Mouse (Mus musculus): ENCODE data around the gene Kmt2c. TPM values are rescaled to one million over a fixed set of nuclear protein-coding genes. Genes with fewer than 3 reads are reported as not detected.
A peak's percentile ranks its signal among the peaks of the same experiment; 100 is the strongest.

The Kmt2c gene
- 10 to 100 TPM; 36.8 to 51.8 (median 38.1) TPM for total RNA-seq (2022)

DNA sequence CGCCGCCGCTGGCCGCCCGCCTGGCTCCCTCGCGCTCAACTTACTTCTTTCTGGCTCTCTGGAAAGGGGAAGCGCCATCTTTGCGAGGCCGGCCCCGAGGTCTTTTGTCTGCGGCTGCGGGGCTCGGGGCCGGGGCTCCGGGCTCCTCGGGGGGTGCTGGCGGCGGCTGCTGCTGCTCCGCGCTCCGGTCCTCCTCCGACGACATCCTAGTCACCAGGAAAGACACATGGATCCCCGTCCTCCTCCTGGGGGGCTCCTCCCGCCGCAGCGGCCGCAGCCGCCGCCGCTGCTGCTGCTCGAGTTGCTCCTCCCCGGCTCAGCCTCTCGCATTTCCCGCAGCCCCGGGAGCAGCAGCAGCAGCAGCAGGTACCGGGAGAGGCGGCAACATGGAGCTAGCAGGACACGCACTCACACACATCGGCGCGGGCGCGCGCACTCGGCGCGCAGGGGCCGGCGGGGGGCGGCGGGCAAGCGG lies at the start of gene Kmt2c:
Gene Kmt2c (minus strand): TSS at position 438 of the 475 bp plus-strand sequence.
- DNase-seq (ENCODE audit: low spot score in 2 of 2): peak; percentile 64 to 76

DNA sequence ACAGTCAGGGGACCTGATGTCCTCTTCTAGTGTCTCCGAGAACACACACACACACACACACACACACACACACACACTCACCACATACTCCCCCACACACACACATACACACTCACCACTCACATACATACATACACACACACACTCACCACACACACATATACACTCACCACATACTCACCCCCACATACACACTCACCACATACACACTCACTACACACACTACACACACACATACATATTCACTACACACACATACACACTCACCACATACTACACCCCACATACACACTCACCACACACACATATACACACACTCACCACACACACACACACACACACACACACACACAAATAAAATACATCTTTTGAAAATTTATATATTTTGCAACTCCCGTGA lies 48.3 kb upstream of the Kmt2c start:
- DNase-seq (ENCODE audit: low spot score in 2 of 2): no peak

DNA sequence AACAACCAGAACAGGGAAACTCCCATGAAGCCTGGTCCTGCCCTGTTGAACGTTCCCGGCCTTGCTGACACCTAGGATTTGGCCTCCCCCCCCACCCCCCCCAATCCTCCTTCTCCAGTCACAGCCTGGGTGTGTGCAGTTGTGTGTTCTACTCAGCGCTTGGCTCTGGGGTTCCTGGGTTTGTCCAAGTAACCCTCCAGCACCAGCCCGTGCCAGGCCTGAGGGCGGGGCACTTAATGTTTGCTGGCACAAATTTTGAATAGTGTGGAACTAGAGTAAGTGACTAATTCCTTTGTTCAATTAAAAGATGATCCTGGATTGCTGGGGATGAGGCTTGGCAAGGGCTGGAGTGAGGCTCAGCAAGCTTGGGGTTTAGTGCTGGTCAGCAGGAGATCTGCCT lies 46.0 kb upstream of the Kmt2c start:
- DNase-seq (ENCODE audit: low spot score in 2 of 2): peak; percentile 46 to 54

DNA sequence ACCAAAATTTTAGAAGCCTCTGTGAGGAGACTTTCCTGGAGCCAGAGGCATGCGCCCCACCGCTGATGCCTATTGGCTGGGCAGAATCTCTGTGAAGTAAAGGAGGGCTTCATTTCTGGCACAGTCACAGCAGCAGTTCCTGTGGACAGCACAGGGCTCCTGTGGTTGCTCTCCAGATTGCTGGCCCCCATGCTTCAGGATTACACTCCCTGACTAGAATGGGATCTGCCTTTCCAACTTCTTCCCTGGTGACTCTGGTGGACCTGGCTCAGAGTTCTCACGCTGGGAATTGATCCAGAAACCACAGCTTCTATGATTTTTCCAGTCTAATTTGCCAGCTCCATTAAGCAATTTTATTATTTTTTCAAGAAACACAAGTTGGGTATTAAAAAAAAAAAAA lies 45.5 kb upstream of the Kmt2c start:
- peak; percentile 60 to 71 for DNase-seq (ENCODE audit: low spot score in 2 of 2)

DNA sequence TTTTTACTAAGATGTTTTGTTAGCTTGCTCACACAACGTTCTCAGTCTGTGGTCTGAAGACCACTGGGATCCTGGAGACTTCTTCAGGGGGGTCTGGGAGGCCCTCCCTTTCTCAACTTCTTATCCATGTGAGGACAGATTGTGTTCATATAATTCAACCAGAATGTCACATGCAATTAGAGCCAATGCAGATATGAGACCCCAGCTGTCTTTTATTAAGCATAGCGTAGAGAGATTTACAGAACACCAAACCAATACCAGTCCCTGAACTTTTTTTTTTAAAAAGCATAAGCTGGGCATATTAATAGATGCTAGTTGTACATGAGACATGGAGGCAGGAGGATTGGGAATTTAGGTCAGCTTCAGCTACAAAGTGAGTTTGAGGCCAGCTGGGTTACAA lies 43.1 kb upstream of the Kmt2c start:
- DNase-seq (ENCODE audit: low spot score in 2 of 2): no peak

DNA sequence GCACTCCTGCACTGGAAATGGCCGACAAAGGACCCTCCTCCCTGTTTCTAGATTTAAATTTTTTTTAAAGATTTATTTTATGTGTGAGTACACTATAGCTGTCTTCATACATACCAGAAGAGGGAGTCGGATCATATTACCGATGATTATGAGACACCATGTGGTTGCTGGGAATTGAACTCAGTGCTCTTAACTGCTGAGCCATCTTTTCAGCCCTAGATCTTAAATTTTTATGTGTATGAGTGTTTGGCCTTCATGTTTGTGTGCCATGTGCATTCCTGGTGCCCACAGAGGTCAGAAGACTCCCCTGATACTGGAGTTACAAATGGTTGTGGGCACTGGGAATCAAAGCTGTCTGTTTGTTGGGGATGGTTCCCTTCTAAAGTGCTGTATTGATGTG lies 42.3 kb upstream of the Kmt2c start:
- no peak for DNase-seq (ENCODE audit: low spot score in 2 of 2)

DNA sequence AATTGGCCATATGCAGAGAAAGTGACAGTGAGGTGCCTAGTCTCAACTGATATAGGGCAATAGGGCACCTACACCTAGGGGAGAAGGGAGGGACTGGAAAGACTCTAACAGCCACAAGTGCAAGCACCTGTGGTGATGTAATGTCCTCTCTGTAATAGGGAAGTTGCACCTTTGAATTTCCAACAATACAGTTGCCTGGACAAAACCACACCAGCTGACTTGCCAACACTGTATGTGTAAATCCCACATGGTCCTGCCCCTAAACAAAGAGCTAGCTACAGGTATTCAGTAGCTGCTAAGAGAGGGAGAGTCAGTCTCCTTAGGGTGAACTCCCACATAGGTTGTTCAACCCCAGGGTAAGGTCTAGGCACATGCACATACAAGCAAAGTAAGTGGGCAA lies 41.8 kb upstream of the Kmt2c start:
- DNase-seq (ENCODE audit: low spot score in 2 of 2): no peak

DNA sequence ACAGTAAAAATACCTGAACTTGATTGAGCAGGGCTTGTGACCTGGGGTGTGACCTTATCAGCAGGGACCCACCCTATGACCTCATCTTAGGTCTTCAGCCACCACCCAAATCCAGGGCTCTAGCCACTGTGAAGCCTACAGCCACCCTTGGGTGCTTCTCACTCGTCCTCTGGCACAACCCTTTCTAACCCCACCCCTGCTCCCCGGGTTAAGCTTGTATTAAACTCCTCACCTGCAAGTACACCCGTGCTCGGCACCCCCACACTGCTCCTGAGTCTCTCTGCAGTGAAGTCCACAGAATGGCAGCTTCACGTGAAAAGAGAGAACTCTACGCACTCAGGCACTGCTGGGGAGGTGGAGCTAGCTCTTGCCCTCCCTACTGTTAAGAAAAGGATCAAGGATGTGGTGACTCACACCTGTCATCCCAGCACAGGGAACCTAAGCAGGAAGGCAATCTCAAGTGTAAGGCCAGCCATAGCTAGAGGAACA lies 38.4 kb upstream of the Kmt2c start:
- DNase-seq (ENCODE audit: low spot score in 2 of 2): no peak

DNA sequence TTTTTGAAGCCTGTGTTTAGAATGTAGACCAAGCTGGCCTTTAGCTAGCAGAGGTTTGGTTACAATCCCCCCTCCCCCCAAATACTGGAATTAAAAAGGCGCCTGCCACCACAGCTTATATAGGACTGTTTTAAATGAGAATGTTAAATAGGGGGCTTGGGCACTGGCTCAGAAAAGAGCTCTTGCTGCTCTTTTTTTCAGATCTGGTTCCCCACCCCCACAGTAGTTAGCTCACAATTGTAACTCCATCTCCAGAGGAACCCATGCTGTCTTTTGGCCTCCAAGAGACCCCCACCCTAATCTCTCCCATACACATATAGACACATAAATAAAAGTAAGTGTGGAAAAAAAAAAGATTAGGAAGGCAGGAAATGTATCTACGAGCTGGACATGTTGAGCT lies 37.9 kb upstream of the Kmt2c start:
- DNase-seq (ENCODE audit: low spot score in 2 of 2): no peak

DNA sequence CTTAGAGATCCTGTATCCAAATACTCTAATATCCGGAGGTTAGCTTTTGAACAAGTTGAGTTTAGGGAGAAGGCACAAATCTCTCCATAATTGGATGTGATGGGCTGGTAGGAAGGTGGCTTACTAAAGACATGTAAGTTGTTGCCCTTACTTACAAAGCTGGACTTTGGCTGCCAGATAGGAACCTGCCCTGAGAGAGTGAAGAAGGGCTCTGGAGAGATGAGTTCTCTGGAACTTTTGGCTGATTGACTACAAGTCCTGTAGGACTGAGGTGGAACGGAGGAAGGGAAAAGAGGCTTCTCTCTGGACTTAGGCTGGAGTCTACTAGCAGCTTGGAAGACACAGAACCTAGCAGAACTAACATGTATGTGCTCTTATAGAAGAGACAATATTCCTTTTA lies 37.0 kb upstream of the Kmt2c start:
- DNase-seq (ENCODE audit: low spot score in 2 of 2): no peak

DNA sequence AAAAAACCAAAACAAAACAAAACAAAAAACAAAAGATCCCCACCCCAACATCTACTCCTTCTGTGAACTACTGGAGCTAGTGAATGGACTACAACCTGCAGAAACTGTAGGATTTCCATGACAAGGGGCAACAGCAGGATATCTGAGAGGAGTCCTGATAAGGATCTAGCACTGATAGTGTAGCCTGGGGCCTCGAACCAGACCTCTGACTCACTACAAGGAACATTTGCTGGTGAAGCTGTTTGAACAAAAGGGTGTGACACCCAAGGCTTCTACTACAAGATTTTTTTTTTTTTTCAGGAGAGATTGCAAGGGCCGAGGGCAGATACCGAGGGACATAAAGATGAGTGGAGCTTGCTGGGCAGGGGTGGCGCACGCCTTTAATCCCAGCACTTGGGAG lies 34.7 kb upstream of the Kmt2c start:
- DNase-seq (ENCODE audit: low spot score in 2 of 2): no peak

DNA sequence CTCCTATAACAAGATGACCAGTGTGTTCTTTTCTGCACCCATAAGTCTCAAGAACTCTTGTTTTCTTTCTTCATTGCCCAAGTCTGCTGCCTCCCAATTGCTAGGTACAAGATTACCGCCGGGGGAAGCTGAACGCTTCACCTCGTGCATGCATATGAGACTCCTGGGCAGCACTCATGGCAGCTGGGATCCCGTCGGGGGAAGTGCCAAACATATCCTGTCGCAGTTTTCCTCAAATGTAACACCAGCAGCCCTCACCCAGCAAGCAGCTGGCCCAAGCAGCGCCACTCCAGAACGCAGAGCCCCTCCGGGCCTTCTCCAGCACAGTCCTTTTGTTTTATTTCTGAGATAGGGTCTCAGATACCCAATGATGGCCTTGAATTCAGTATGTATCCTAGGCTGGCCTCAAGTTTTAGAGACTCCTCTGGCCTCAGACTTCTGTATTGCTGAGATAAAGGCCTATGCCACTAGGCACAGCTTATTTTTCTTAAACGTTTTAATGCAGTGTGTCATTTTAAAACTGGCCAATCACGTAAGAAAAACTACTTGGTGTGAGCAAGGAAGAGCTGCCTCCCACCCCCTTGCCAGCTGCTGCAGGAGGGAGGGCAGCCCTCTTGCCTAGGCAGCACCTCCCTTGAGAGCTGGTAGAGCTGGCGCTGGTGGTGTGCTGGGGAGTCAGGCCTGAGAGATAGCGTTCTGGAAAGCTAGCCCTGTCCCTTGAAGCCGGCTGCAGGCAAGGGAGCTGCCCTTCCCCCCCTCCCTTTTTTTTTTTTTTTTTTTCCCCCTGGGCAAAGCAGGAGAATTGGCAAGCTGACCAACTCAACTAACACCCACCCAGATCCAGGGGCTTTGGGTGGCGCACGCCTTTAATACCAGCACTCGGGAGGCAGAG lies 33.9 kb upstream of the Kmt2c start:
- DNase-seq (ENCODE audit: low spot score in 2 of 2): no peak

DNA sequence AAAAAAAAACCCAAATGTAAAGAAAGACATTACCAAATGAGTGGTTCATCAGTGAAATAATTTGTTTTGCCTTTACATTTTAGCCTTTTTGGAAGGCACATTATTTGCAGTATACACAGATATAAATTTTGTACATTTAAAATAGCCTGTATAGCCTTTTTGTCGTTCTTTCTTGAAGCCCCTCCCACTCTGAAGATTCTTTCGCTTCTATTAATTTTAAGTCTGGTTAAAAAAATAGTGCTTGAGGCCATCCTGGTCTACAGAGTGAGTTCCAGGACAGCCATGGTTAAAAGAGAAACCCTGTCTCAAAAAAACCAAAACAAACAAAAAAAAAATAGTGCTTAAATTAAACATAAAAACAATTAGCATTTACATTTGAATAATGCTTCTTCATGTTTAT lies 32.0 kb upstream of the Kmt2c start:
- DNase-seq (ENCODE audit: low spot score in 2 of 2): no peak

DNA sequence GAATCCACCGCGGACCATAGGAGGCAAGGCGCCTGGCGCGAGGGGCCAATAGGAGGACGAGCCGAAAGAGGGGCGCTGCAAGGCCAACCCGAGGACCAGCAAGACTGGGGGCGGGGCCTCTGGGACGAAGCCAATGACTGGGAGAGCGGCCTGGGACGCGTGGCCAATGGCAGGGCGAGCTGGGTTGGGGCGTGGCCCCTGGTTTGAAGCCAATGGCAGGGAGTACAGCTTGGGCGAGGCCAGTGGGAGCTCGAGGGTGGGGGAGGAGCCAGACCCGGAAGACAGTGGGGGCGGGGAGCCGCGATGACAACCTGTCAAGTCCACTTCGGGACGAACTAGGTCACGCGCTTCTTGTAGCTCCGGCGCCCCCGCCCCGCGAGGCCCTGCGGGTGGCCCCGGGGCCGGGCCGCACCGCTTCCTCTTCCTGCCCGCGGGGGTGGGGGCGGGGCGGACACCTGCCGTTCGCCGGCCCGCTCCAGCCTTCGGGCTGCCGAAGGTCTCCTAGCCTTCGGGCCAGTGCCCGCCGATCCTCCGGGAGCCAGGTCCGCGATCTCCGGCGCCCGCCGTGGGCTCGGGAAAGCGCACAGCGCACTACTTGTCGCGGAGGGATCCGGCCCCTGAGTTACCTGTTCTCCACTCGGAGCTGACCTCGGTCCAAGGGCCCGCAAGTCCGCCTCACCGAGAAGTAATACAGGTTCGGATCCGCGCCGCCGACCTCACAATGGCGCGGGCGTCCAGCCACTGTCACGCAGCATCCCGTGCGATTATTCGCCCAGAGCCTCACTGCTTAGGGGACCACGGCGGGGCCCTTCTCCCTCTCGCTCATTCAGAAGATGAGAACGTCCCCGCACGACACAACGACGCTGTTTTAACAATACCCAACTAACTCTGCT lies 31.2 kb upstream of the Kmt2c start:
- peak; percentile 99 to 100 for DNase-seq (ENCODE audit: low spot score in 2 of 2)

DNA sequence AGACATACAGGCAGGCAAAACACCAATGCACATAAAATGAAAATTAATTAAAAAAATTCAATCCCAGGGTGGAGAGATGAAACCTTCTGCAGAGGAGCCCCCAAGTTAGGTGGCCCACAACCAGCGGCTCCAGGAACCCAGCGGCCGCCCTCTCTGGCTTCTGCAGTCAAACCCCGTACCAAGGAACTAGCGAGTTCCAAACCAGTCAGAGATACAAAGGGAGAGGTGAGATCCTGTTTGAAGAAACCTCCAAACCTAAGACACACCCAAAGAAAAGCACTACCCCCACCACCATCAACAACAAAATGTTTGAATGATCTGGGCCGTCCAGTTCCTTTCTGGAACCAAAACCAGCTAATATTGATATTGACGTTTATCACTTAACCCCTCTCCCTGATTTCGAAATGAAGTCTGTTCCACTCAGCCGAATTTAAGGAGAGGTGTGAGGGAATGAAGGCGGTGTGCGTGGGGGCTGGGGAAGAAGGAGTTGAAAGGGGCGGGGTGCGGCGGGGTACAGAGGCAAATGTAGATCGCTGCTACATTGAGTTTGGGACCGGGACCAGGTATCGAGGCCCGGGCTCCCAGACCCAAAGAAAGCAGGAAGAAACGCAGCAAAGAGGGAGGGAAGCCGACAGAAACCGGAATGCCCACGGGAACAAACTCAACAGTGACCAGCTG lies 30.4 kb upstream of the Kmt2c start:
- no peak for DNase-seq (ENCODE audit: low spot score in 2 of 2)

DNA sequence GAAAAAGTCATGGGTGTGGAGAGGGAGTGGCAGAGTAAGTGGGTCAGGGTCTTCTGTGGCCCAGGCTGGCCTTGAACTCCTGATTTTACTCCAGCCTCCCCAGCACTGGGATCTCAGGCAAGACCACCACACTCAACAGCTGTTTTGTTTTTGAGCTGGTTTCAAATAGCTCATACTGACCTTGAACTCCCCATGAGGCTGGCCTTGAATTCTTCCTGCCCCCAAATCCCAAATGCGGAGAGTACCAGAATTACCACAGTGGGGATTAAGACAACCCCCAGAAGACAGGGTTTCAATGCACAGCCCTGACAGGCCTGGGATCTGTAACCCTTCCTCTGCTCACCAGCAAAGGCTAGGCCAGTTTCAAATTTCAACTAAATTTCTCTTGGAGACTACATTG lies 29.4 kb upstream of the Kmt2c start:
- DNase-seq (ENCODE audit: low spot score in 2 of 2): no peak

DNA sequence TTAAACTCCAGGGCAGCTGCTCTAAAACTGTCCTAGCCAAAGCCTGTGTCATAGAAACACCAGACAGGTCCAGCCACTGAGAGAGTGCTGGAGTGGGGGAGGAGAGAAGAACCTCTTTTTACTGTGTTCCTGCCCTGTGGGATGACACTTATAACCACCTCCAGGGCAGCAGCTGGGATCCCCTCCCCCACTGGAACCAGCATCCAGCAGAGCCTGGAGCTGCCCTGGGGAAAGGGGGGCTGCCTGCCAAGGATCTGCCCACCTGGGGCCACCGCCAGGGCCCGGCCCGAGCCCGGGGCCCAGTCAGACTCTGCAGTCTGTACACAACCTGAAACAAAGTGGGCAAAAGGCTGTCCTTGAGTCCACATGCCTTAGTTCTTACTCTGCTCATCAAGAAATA lies 28.3 kb upstream of the Kmt2c start:
- peak; percentile 66 to 78 for DNase-seq (ENCODE audit: low spot score in 2 of 2)

DNA sequence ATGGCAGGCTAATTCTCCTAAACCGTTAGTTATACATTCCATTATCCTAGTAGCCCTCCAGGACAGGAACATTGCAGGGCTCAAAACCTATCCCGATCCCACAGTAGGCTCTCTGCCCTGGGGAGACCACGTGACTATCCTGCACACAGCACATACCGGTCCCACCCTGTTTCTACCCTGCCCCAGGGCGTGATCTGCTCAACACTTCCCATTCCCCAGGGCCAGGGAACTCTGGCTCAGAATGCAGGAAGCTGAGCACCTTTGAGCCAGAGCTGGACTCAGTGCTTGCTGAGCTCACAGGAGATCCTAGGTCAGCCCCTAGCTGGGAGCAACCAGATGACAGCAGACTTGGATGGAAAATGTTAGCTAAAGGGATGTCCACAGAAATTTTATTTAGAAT lies 27.5 kb upstream of the Kmt2c start:
- peak; percentile 47 to 61 for DNase-seq (ENCODE audit: low spot score in 2 of 2)

DNA sequence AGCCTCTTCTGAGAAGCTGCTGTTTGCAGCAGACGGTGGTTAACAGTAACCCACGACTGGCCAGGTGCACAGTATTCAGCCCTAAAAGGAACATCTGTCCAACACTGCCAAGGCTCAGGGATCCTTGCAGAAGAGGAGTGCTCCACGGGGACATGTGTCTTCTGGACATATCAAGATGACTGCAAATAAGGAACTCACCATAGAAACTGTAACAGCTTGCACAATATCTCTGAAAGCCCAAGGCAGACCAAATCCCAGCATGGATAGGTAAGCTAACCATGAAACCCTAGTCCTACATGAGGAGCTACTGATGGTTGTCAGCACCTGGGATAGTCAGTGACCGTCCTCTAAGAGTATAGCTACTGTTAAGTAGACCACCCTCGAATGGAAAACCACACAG lies 22.9 kb upstream of the Kmt2c start:
- no peak for DNase-seq (ENCODE audit: low spot score in 2 of 2)

DNA sequence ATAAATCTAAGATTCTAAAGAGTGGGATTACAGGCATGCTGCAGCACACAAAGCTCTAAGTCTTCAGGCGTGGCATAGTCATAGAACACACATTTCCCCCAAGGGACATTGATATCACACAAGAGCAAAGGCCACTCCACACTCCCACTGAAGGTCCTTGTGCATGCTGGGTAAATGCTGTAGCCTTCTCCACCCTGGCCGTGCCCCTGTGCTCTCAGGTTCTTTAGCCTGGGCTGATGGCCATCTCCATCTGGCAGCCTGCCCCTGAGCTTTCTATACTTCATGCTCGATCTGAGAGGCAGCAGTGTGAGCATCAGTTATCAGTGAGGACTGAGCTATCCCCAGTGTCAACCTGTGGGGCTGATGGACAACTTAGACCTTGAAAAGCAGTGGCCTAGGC lies 21.2 kb upstream of the Kmt2c start:
- peak; percentile 40 to 73 for DNase-seq (ENCODE audit: low spot score in 2 of 2)

DNA sequence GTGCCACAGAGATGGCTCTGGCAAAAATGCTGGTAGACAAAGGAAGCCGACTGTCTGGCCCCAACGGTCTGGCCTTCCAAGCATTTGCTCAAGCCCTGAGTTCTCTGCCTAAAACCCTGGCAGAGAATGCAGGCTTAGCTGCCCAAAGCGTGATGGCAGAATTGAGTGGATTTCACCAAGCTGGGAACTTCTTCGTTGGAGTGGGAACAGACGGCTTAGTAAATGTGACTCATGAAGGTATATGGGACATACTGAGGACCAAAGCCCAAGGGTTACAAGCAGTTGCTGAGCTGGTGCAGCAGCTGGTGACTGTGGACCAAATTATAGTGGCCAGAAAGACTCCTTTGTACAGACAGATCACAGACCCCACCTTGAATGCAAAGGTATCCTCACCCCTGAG lies 19.0 kb upstream of the Kmt2c start:
- no peak for DNase-seq (ENCODE audit: low spot score in 2 of 2)

Data from gastrocnemius, adult 8-10 months (tissue).